Mouse (Mus musculus) liver, embryonic 14.5 days (tissue): ENCODE measurements around the gene Ppa2. TPM values are rescaled to one million over a fixed set of nuclear protein-coding genes. Genes with fewer than 3 reads are reported as not detected.
A peak's percentile ranks its signal among the peaks of the same experiment; 100 is the strongest.

ENCODE experiments used
- ATAC-seq: fragments of 200-750 bp; cut with Nextera tagmentation; 2 replicates; pipeline ENCODE4 v1.8.0; 2017; ENCODE audit warnings: moderate number of reproducible peaks, mild to moderate bottlenecking, moderate library complexity; ENCODE audit not compliant: insufficient read depth
- DNase-seq, 3 experiments: peaks; one replicate each; pipeline ENCODE4 v3.0.0-alpha.2; 2012 to 2013; ENCODE audit warnings: low read depth in 3 of 3, low spot score in 3 of 3
- H3K27ac ChIP-seq: fragments of 300-500 bp; sonication (generic); 2 replicates; pipeline ENCODE4 v1.5.1; 2014; ENCODE audit warnings: moderate library complexity, mild to moderate bottlenecking, control low read depth, inconsistent platforms
- H3K27me3 ChIP-seq: fragments of 300-500 bp; sonication (generic); 2 replicates; pipeline ENCODE4 v1.6.1; 2014; ENCODE audit warnings: mild to moderate bottlenecking, low read length, moderate library complexity; ENCODE audit not compliant: control insufficient read depth, insufficient read depth
- H3K36me3 ChIP-seq: fragments of 300-500 bp; sonication (generic); replicated peaks from 2 replicates; pipeline ENCODE4 v1.6.1; 2014; ENCODE audit warnings: low read depth; ENCODE audit not compliant: control insufficient read depth, insufficient read depth
- H3K4me1 ChIP-seq, 2 experiments: fragments of 200-500 bp in 1 of 2; fragments of 300-500 bp in 1 of 2; sonication (generic) in 1 of 2; replicated peaks; 2 replicates each; pipeline ENCODE4 v1.6.1; 2012 to 2014; ENCODE audit warnings: antibody characterized with exemption in 1 of 2, inconsistent platforms in 1 of 2, low read length in 1 of 2; ENCODE audit not compliant: control insufficient read depth in 2 of 2, insufficient read depth in 2 of 2
- H3K4me2 ChIP-seq: fragments of 300-500 bp; sonication (generic); 2 replicates; pipeline ENCODE4 v1.6.1; 2014; ENCODE audit warnings: low read depth, mild to moderate bottlenecking, control low read depth, moderate library complexity
- H3K4me3 ChIP-seq, 2 experiments: fragments of 200-500 bp in 1 of 2; fragments of 300-500 bp in 1 of 2; sonication (generic) in 1 of 2; 2 replicates each; pipeline ENCODE4 v1.5.1; 2012 to 2014; ENCODE audit warnings: low read depth in 2 of 2, low read length in 2 of 2, mild to moderate bottlenecking in 2 of 2, control low read depth in 1 of 2, inconsistent platforms in 1 of 2, moderate library complexity in 1 of 2; ENCODE audit not compliant: insufficient read depth in 1 of 2
- H3K9ac ChIP-seq: fragments of 300-500 bp; sonication (generic); replicated peaks from 2 replicates; pipeline ENCODE4 v1.6.1; 2014; ENCODE audit warnings: mild to moderate bottlenecking, control low read depth, moderate library complexity
- H3K9me3 ChIP-seq: fragments of 300-500 bp; sonication (generic); 2 replicates; pipeline ENCODE4 v1.6.1; 2016; ENCODE audit warnings: low read length, mixed read lengths; ENCODE audit not compliant: control insufficient read depth
- CTCF ChIP-seq: IDR thresholded peaks from 2 replicates; pipeline ENCODE4 v1.5.1; 2016; ENCODE audit warnings: antibody characterized with exemption, low read depth, control low read depth
- EP300 ChIP-seq: IDR thresholded peaks from 2 replicates; pipeline ENCODE4 v1.6.1; 2016; ENCODE audit warnings: antibody characterized with exemption, low read depth
- WGBS: fragments of 180-500 bp; shearing (Covaris S2); extraction: QIAGEN DNeasy Blood & Tissue Kit; methylation state at CpG from one replicate; pipeline ENCODE4 v1.1.7; 2014; ENCODE audit not compliant: insufficient replicate concordance; 5-methylcytosine and 5-hydroxymethylcytosine counted together
- polyA plus RNA-seq, 2 experiments: library from polyadenylated mRNA; depleted of rRNA in 1 of 2; stranded (reverse) in 1 of 2; unstranded in 1 of 2; fragments of >200 nt; fragmentation: Nextera tagmentation in 1 of 2; extraction: Ambion mirVana in 1 of 2; gene quantifications; 2 replicates each; pipeline versions ENCODE4 v1.2.1 to v1.2.3; 2012 to 2014

Ppa2 gene
- polyA plus RNA-seq, 2 experiments, result 18.4 to 42.1 TPM

DNA sequence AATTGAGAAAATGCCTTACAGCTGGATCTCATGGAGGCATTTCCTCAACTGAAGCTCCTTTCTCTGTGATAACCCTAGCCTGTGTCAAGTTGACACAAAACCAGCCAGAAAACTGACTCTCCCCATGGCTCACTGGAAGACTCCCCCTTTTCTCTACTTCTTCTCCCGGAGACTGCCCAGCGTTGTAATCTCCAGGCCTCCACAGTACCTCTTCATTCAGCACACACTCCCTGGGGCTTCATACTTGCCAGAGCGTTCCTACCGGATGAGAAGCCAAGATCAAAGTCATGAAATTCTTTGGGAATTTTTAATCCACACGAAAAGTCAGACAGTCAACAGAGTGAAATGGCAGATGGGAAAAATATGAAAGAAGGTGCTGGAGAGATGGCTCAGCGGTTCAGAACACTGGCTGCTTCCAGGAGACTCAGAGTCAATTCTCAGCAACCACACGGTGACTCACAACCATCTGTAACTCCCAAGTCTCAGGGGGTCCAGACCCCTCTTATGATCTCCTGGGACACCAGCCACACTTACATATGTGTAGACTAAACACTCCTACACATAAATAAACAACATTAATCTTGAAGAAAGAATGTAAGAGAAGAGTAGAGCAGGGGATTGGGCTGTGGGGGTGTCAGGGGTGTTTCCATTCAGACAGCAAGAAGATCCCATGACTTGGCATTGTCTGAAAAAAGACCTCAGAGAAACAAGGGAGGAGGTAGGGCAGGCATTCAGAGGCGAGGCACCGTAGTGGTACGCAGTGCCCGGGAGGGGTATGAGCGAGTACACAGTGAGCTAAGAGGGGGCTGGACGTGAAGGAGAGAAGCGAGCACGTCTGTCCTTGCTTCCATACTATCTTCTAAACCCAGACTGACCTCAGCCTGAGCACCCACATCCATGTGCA is 23.6 kb downstream of the Ppa2 start:
- TF ChIP-seq CTCF, result no peak
- TF ChIP-seq EP300, result no peak
- WGBS, result 81% methylated on average over 15 of the region's 15 CpGs
- ATAC-seq, result no peak

DNA sequence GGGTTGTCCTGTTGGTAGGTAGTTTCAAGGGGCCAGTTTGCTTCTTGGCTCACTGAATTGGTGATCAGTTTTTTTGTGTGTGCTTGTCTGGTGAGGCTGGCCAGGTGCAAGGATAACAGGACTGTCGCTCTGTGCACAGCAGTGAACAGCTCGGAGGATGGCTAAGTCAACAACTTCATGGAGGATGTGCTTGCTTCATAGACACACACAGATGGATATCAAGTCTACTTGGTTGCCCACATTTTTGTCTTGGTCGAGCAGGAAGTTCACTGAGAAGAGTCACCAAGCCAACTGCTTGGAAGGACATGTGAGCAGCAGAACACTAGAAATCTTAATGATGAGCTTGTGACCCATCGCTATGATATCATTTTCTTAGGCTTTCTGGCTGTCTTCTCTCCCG is 24.8 kb downstream of the Ppa2 start:
- Histone ChIP-seq H3K27ac (no peak overlapping the region), H3K9me3 (no peaks in the 10 kb centered on the region), H3K4me1 (peaks cover 0 to 3% of the 10 kb centered on the region in 2 experiments; a peak in 1 of 4 replicates), H3K9ac (no peak overlapping the region), H3K4me2 (no peak overlapping the region), H3K36me3 (no peaks in the 10 kb centered on the region), H3K27me3 (no peaks in the 10 kb centered on the region), H3K4me3 (no peak overlapping the region)
- 58% methylated on average over 5 of the region's 5 CpGs for WGBS
- ATAC-seq, result no peak
- no peak for DNase-seq
- TF ChIP-seq CTCF, result no peak
- TF ChIP-seq EP300, result no peak

More for the DNA sequence above, 23.6 kb downstream of the Ppa2 start:
- H3K27me3 ChIP-seq, result no peaks in the 10 kb centered on the region
- no peaks in the 10 kb centered on the region for H3K36me3 ChIP-seq
- H3K27ac ChIP-seq, result no peak overlapping the region
- H3K4me2 ChIP-seq, result no peak overlapping the region
- H3K4me3 ChIP-seq, result no peak overlapping the region
- no peaks in the 10 kb centered on the region for H3K9me3 ChIP-seq
- DNase-seq, result no peak
- no peak overlapping the region for H3K9ac ChIP-seq
- no peaks in the 10 kb centered on the region; a peak in 1 of 4 replicates for H3K4me1 ChIP-seq

DNA sequence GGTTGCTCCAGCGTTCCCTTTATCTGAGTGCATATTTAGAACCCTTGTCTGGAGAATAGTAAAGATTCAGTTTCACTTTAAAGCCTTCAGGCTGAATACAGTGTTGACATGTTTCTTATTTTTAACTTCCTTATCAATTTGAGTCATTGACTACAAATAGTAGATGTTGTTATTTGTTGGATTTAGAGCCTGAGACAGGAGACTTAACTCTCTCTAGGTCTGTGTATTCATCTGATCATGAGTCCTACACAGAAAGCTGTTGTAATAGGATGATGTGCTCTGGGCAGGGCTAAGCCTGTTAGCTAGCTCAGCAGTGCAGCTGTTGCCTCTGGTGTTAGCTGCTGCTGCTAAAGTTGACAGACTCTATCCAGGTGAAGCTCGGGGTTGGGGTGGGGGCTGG is 25.3 kb downstream of the Ppa2 start:
- 49% methylated on average over 2 of the region's 2 CpGs for WGBS
- H3K36me3 ChIP-seq, result no peaks in the 10 kb centered on the region

DNA sequence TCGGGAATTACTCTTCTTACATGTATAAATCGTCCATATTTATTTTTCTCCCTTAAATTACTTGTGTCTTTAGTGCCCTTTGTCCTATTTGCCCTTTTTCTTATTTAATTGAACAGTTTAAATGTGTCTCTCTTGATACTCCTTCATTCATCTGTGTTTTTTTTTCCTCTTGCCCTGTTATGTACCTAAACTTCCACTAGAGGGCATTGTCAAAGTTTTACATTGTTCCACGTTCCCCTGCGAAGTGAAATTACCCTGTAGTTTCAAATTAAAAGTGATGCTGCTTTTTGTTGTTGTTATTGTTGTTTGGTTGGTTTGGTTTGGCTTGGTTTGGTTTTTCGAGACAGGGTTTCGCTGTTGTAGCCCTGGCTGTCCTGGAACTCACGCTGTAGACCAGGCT is 26.5 kb downstream of the Ppa2 start:
- peak; percentile 36; the same call in 1 of the 2 replicates for TF ChIP-seq CTCF
- TF ChIP-seq EP300, result no peak
- Histone ChIP-seq H3K9me3 (no peaks in the 10 kb centered on the region), H3K4me3 (no peak overlapping the region), H3K27me3 (no peaks in the 10 kb centered on the region), H3K4me2 (no peak overlapping the region), H3K4me1 (peaks cover 0 to 3% of the 10 kb centered on the region in 2 experiments; a peak in 1 of 4 replicates), H3K36me3 (no peaks in the 10 kb centered on the region), H3K9ac (no peak overlapping the region), H3K27ac (no peak overlapping the region)
- peak in 1 of 3 experiments; percentile 20 for DNase-seq
- ATAC-seq, result no peak
- 64% methylated on average over 7 of the region's 7 CpGs for WGBS

More for the DNA sequence above, 25.3 kb downstream of the Ppa2 start:
- DNase-seq (no peak), ATAC-seq (no peak)
- peaks cover 0 to 3% of the 10 kb centered on the region in 2 experiments; a peak in 1 of 4 replicates for H3K4me1 ChIP-seq
- H3K4me3 ChIP-seq, result no peak overlapping the region
- H3K4me2 ChIP-seq, result no peak overlapping the region
- H3K9me3 ChIP-seq, result no peaks in the 10 kb centered on the region
- H3K9ac ChIP-seq, result no peak overlapping the region
- no peak overlapping the region for H3K27ac ChIP-seq
- TF ChIP-seq CTCF (no peak), EP300 (no peak)
- H3K27me3 ChIP-seq, result no peaks in the 10 kb centered on the region

DNA sequence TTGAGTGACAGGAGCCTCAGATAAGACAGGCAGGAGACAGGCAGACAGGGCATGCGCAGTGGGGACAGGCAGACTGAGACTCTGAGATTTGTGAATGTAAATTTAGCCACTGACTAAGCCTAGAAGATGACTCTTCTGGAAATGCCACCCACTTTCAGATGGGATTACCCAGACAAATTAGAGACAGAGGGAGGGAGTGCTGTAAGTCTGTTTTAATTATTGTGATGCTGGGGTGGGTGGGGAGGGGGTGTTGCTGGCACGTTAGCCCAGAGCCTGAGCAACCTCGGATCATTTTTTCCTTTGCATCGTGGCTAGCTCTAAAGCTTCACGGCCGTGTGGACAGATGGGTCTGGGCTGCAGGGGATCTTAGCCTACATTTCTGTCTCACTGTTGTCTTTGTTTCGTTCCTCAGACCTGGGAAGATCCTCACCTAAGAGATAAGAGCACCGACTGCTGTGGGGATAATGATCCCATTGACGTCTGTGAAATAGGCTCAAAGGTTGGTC is 29.0 kb downstream of the Ppa2 start:
- Histone ChIP-seq H3K4me1 (peaks cover 0 to 3% of the 10 kb centered on the region in 2 experiments; a peak in 1 of 4 replicates), H3K27me3 (no peaks in the 10 kb centered on the region), H3K9me3 (no peaks in the 10 kb centered on the region), H3K9ac (no peak overlapping the region), H3K4me3 (no peak overlapping the region), H3K36me3 (no peaks in the 10 kb centered on the region), H3K27ac (no peak overlapping the region), H3K4me2 (no peak overlapping the region)
- DNase-seq (no peak), ATAC-seq (no peak)
- TF ChIP-seq EP300 (no peak), CTCF (no peak)
- WGBS, result 19% methylated on average over 9 of the region's 9 CpGs
